Mouse (Mus musculus): Measurements from ENCODE around the gene Haspin. TPM values are rescaled to one million over a fixed set of nuclear protein-coding genes. Genes with fewer than 3 reads are reported as not detected.

The Haspin gene
- polyA plus RNA-seq, 1 experiment from 2014 or later = 8.8 TPM

- in situ Hi-C loops (cut with MboI; ENCODE audit: low pct_unique_long_range_greater_than_20kb) = no loop called here
- no peak for DNase-seq (ENCODE audit: low read depth, low spot score)
- ChIA-PET CTCF (interaction anchor here (1.3 to 1.6 kb wide), 2 partner anchors 16 to 19 kb away, joined by 3 to 6 read pairs; no protein-coding TSS in a partner anchor), POLR2A (interaction anchor here (0.6 kb wide), 1 partner anchor 1712 kb away, joined by 3 read pairs; no protein-coding TSS in a partner anchor)
- ATAC-seq = no peak
- TF ChIP-seq CTCF (IDR thresholded peaks at IDR 0.05) = no peak
- no peaks in the 10 kb centered on the region for H3K27me3 ChIP-seq
Measured at GRCm38 (mm10) chr11:73092057-73092456, 46.0 kb downstream of the Haspin start.

- ChIA-PET CTCF (interaction anchor here (1.3 kb wide), 1 partner anchor 20 kb away, joined by 3 read pairs; no protein-coding TSS in a partner anchor), POLR2A (no interaction called here)
- in situ Hi-C loops (cut with MboI; ENCODE audit: low pct_unique_long_range_greater_than_20kb) = no loop called here
- no peaks in the 10 kb centered on the region for H3K27me3 ChIP-seq
- no peak for DNase-seq (ENCODE audit: low read depth, low spot score)
- no peak for ATAC-seq
- no peak for TF ChIP-seq CTCF (IDR thresholded peaks at IDR 0.05)
Measured at GRCm38 (mm10) chr11:73090826-73091225, 47.3 kb downstream of the Haspin start.

GRCm38 (mm10) chr11:73090283-73090682, 47.8 kb downstream of the Haspin start, which contains the start of gene Itgae:
TSS of gene Itgae (plus strand) at chr11:73090583.
- in situ Hi-C loops (cut with MboI; ENCODE audit: low pct_unique_long_range_greater_than_20kb) = no loop called here
- no peak for TF ChIP-seq CTCF (IDR thresholded peaks at IDR 0.05)
- ATAC-seq = no peak
- no peaks in the 10 kb centered on the region for H3K27me3 ChIP-seq
- no peak for DNase-seq (ENCODE audit: low read depth, low spot score)
- POLR2A ChIA-PET = no interaction called here
- CTCF ChIA-PET = interaction anchor here (1.1 to 1.2 kb wide), 2 partner anchors 15 to 18 kb away, joined by 3 read pairs; no protein-coding TSS in a partner anchor

- TF ChIP-seq CTCF (IDR thresholded peaks at IDR 0.05) = no peak
- no peaks in the 10 kb centered on the region for H3K27me3 ChIP-seq
- CTCF ChIA-PET = interaction anchor here (1.8 kb wide), 1 partner anchor 20 kb away, joined by 5 read pairs; no protein-coding TSS in a partner anchor
- DNase-seq (ENCODE audit: low read depth, low spot score) (no peak), ATAC-seq (no peak)
- POLR2A ChIA-PET = interaction anchor here (0.6 kb wide), 1 partner anchor 19 kb away, joined by 4 read pairs; no protein-coding TSS in a partner anchor
- in situ Hi-C loops (cut with MboI; ENCODE audit: low pct_unique_long_range_greater_than_20kb) = no loop called here
Measured at GRCm38 (mm10) chr11:73087700-73088480, 50.2 kb downstream of the Haspin start.

Other genes starting within 250 kb of the Haspin start
- 0.06 TPM for gene Atp2a3, start 177.1 kb downstream of the Haspin start, polyA plus RNA-seq (2021)
- gene P2rx1, start 139.2 kb downstream of the Haspin start, polyA plus RNA-seq (2021) = not detected
- 5.1 TPM for gene Camkk1, start 119.3 kb downstream of the Haspin start, polyA plus RNA-seq (2021)
- 7.9 TPM for gene Ncbp3, start 90.5 kb downstream of the Haspin start, polyA plus RNA-seq (2021)
- 0.05 TPM for gene Itgae, start 47.7 kb downstream of the Haspin start, polyA plus RNA-seq (2021)
- gene P2rx5, start 22.1 kb upstream of the Haspin start, polyA plus RNA-seq (2021) = 6.0 TPM
- 79.4 TPM for gene Emc6, start 38.7 kb upstream of the Haspin start, polyA plus RNA-seq (2021)
- 157 TPM for gene Tax1bp3, start 38.8 kb upstream of the Haspin start, polyA plus RNA-seq (2021)
- gene Ctns, start 60.7 kb upstream of the Haspin start, polyA plus RNA-seq (2021) = 33.0 TPM
- 5.6 TPM for gene Shpk, start 61.2 kb upstream of the Haspin start, polyA plus RNA-seq (2021)
- gene Trpv1, start 96.0 kb upstream of the Haspin start, polyA plus RNA-seq (2021) = not detected
- gene Trpv3, start 129.1 kb upstream of the Haspin start, polyA plus RNA-seq (2021) = 0.01 TPM
- gene Aspa, start 191.3 kb upstream of the Haspin start, polyA plus RNA-seq (2021) = 1.1 TPM
- gene Gm49340, start 191.4 kb upstream of the Haspin start, polyA plus RNA-seq (2021) = not detected
- 0.09 TPM for gene Spata22, start 191.4 kb upstream of the Haspin start, polyA plus RNA-seq (2021)
- not detected for gene Olfr20, start 212.5 kb upstream of the Haspin start, polyA plus RNA-seq (2021)
- not detected for gene Olfr376, start 233.0 kb upstream of the Haspin start, polyA plus RNA-seq (2021)

All from Patski (cell line).